Mouse (Mus musculus): ENCODE data around the gene Tmem102. TPM values are rescaled to one million over a fixed set of nuclear protein-coding genes. Genes with fewer than 3 reads are reported as not detected.

Gene Tmem102
- polyA plus RNA-seq, 1 experiment from 2014 or later: 0.88 TPM

GRCm38 (mm10) chr11:69846198-69846680, 40.8 kb upstream of the Tmem102 start, which contains the start of gene Plscr3:
Gene Plscr3, plus strand, starts transcription at chr11:69846376.
- Histone ChIP-seq H3K4me2 (ENCODE audit: low read depth) (peak within 1 kb of the TSS; percentile 90), H3K27ac (ENCODE audit: low read depth, low read length) (peak within 1 kb of the TSS; percentile 97), H3K27me3 (ENCODE audit: control insufficient read depth, insufficient read depth, low read length) (no peaks in the 10 kb centered on the region), H3K9me3 (ENCODE audit: control insufficient read depth, low read length) (no peaks in the 10 kb centered on the region), H3K9ac (ENCODE audit: low read length) (peak within 1 kb of the TSS; percentile 93), H3K4me1 (ENCODE audit: control insufficient read depth, insufficient read depth, low read length) (peaks cover 19% of the 10 kb centered on the region), H3K4me3 (ENCODE audit: low read depth, low read length) (peak within 1 kb of the TSS; percentile 78), H3K36me3 (ENCODE audit: control insufficient read depth, insufficient read depth, low read length) (peaks cover 5% of the 10 kb centered on the region)
- under 1% methylated on average over 38 of the region's 38 CpGs for WGBS
- ATAC-seq (ENCODE audit: insufficient read depth, low FRiP score, low TSS enrichment) (peak; percentile 88), DNase-seq (ENCODE audit: low spot score) (peak; percentile 96)

- H3K36me3 ChIP-seq (ENCODE audit: control insufficient read depth, insufficient read depth, low read length): peaks cover 2% of the 10 kb centered on the region; the same call in 1 of the 2 replicates
- peaks cover 24% of the 10 kb centered on the region for H3K4me1 ChIP-seq (ENCODE audit: control insufficient read depth, insufficient read depth, low read length)
- peak overlapping the region; percentile 52 for H3K9ac ChIP-seq (ENCODE audit: low read length)
- peaks cover 3% of the 10 kb centered on the region; the same call in 1 of the 2 replicates for H3K27me3 ChIP-seq (ENCODE audit: control insufficient read depth, insufficient read depth, low read length)
- 2% methylated on average over 7 of the region's 7 CpGs for WGBS
- H3K4me3 ChIP-seq (ENCODE audit: low read depth, low read length): peak overlapping the region; percentile 72
- ATAC-seq (ENCODE audit: insufficient read depth, low FRiP score, low TSS enrichment) (no peak), DNase-seq (ENCODE audit: low spot score) (no peak)
- H3K4me2 ChIP-seq (ENCODE audit: low read depth): peak overlapping the region; percentile 95
- no peaks in the 10 kb centered on the region for H3K9me3 ChIP-seq (ENCODE audit: control insufficient read depth, low read length)
- H3K27ac ChIP-seq (ENCODE audit: low read depth, low read length): peak overlapping the region; percentile 58
These were observed 33.3 kb upstream of the Tmem102 start for GRCm38 (mm10) chr11:69838714-69839104.

GRCm38 (mm10) chr11:69837952-69838713, 32.7 kb upstream of the Tmem102 start, which contains the start of gene Tmem256:
Gene Tmem256, plus strand, starts transcription at chr11:69838514.
- Histone ChIP-seq H3K9me3 (ENCODE audit: control insufficient read depth, low read length) (no peaks in the 10 kb centered on the region), H3K27ac (ENCODE audit: low read depth, low read length) (peak within 1 kb of the TSS; percentile 80), H3K36me3 (ENCODE audit: control insufficient read depth, insufficient read depth, low read length) (peaks cover 2% of the 10 kb centered on the region; the same call in 1 of the 2 replicates), H3K4me1 (ENCODE audit: control insufficient read depth, insufficient read depth, low read length) (peaks cover 26% of the 10 kb centered on the region), H3K27me3 (ENCODE audit: control insufficient read depth, insufficient read depth, low read length) (peaks cover 5% of the 10 kb centered on the region; the same call in 1 of the 2 replicates), H3K4me3 (ENCODE audit: low read depth, low read length) (peak within 1 kb of the TSS; percentile 72), H3K9ac (ENCODE audit: low read length) (peak within 1 kb of the TSS; percentile 79), H3K4me2 (ENCODE audit: low read depth) (peak within 1 kb of the TSS; percentile 95)
- peak; percentile 87 for ATAC-seq (ENCODE audit: insufficient read depth, low FRiP score, low TSS enrichment)
- under 1% methylated on average over 34 of the region's 34 CpGs for WGBS
- DNase-seq (ENCODE audit: low spot score): peak; percentile 97

GRCm38 (mm10) chr11:69837604-69837951, 32.2 kb upstream of the Tmem102 start, which contains the start of gene Nlgn2:
Gene Nlgn2, minus strand, starts transcription at chr11:69837784.
- Histone ChIP-seq H3K27ac (ENCODE audit: low read depth, low read length) (peak within 1 kb of the TSS; percentile 80), H3K9ac (ENCODE audit: low read length) (peak within 1 kb of the TSS; percentile 79), H3K36me3 (ENCODE audit: control insufficient read depth, insufficient read depth, low read length) (peaks cover 2% of the 10 kb centered on the region; the same call in 1 of the 2 replicates), H3K4me3 (ENCODE audit: low read depth, low read length) (peak within 1 kb of the TSS; percentile 72), H3K27me3 (ENCODE audit: control insufficient read depth, insufficient read depth, low read length) (peaks cover 5% of the 10 kb centered on the region; the same call in 1 of the 2 replicates), H3K4me1 (ENCODE audit: control insufficient read depth, insufficient read depth, low read length) (peaks cover 26% of the 10 kb centered on the region), H3K9me3 (ENCODE audit: control insufficient read depth, low read length) (no peaks in the 10 kb centered on the region), H3K4me2 (ENCODE audit: low read depth) (peak within 1 kb of the TSS; percentile 95)
- DNase-seq (ENCODE audit: low spot score) (no peak), ATAC-seq (ENCODE audit: insufficient read depth, low FRiP score, low TSS enrichment) (no peak)
- WGBS: 0% methylated on average over 18 of the region's 32 CpGs

- WGBS: under 1% methylated on average over 43 of the region's 52 CpGs
- peaks cover 2% of the 10 kb centered on the region; the same call in 1 of the 2 replicates for H3K36me3 ChIP-seq (ENCODE audit: control insufficient read depth, insufficient read depth, low read length)
- H3K4me1 ChIP-seq (ENCODE audit: control insufficient read depth, insufficient read depth, low read length): peaks cover 26% of the 10 kb centered on the region
- peak overlapping the region; percentile 79 for H3K9ac ChIP-seq (ENCODE audit: low read length)
- H3K9me3 ChIP-seq (ENCODE audit: control insufficient read depth, low read length): no peaks in the 10 kb centered on the region
- peak overlapping the region; percentile 95 for H3K4me2 ChIP-seq (ENCODE audit: low read depth)
- H3K27ac ChIP-seq (ENCODE audit: low read depth, low read length): peak overlapping the region; percentile 80
- ATAC-seq (ENCODE audit: insufficient read depth, low FRiP score, low TSS enrichment) (peak; percentile 14; the same call in 1 of the 2 replicates), DNase-seq (ENCODE audit: low spot score) (peak; percentile 59)
- H3K4me3 ChIP-seq (ENCODE audit: low read depth, low read length): peak overlapping the region; percentile 72
- peaks cover 5% of the 10 kb centered on the region; the same call in 1 of the 2 replicates for H3K27me3 ChIP-seq (ENCODE audit: control insufficient read depth, insufficient read depth, low read length)
These were observed 31.5 kb upstream of the Tmem102 start for GRCm38 (mm10) chr11:69836703-69837576.

GRCm38 (mm10) chr11:69835966-69836335, 30.5 kb upstream of the Tmem102 start:
- H3K4me2 ChIP-seq (ENCODE audit: low read depth): peak overlapping the region; percentile 95
- WGBS: 2% methylated on average over 4 of the region's 4 CpGs
- DNase-seq (ENCODE audit: low spot score) (no peak), ATAC-seq (ENCODE audit: insufficient read depth, low FRiP score, low TSS enrichment) (no peak)
- H3K9me3 ChIP-seq (ENCODE audit: control insufficient read depth, low read length): no peaks in the 10 kb centered on the region
- H3K36me3 ChIP-seq (ENCODE audit: control insufficient read depth, insufficient read depth, low read length): peaks cover 2% of the 10 kb centered on the region; the same call in 1 of the 2 replicates
- peaks cover 5% of the 10 kb centered on the region; the same call in 1 of the 2 replicates for H3K27me3 ChIP-seq (ENCODE audit: control insufficient read depth, insufficient read depth, low read length)
- H3K4me3 ChIP-seq (ENCODE audit: low read depth, low read length): peak overlapping the region; percentile 72
- peaks cover 26% of the 10 kb centered on the region for H3K4me1 ChIP-seq (ENCODE audit: control insufficient read depth, insufficient read depth, low read length)
- H3K9ac ChIP-seq (ENCODE audit: low read length): peak overlapping the region; percentile 79
- H3K27ac ChIP-seq (ENCODE audit: low read depth, low read length): peak overlapping the region; percentile 47; the same call in 1 of the 2 replicates

GRCm38 (mm10) chr11:69835326-69835965, 30.0 kb upstream of the Tmem102 start:
- H3K9ac ChIP-seq (ENCODE audit: low read length): peak overlapping the region; percentile 2; the same call in 1 of the 2 replicates
- DNase-seq (ENCODE audit: low spot score) (peak; percentile 77), ATAC-seq (ENCODE audit: insufficient read depth, low FRiP score, low TSS enrichment) (no peak)
- 2% methylated on average over 9 of the region's 9 CpGs for WGBS
- H3K27me3 ChIP-seq (ENCODE audit: control insufficient read depth, insufficient read depth, low read length): peaks cover 5% of the 10 kb centered on the region; the same call in 1 of the 2 replicates
- H3K9me3 ChIP-seq (ENCODE audit: control insufficient read depth, low read length): no peaks in the 10 kb centered on the region
- no peak overlapping the region for H3K27ac ChIP-seq (ENCODE audit: low read depth, low read length)
- peak overlapping the region; percentile 95 for H3K4me2 ChIP-seq (ENCODE audit: low read depth)
- peaks cover 26% of the 10 kb centered on the region for H3K4me1 ChIP-seq (ENCODE audit: control insufficient read depth, insufficient read depth, low read length)
- peaks cover 2% of the 10 kb centered on the region; the same call in 1 of the 2 replicates for H3K36me3 ChIP-seq (ENCODE audit: control insufficient read depth, insufficient read depth, low read length)
- peak overlapping the region; percentile 72 for H3K4me3 ChIP-seq (ENCODE audit: low read depth, low read length)
